Mouse (Mus musculus) brain, embryonic 14.5 days (tissue): ENCODE measurements around the gene Oxct1.

Experiments used
- CTCF ChIP-seq: fragments of 200-500 bp; IDR thresholded peaks from 2 replicates; pipeline ENCODE4 v1.5.1; 2012; ENCODE audit warnings: inconsistent platforms, mild to moderate bottlenecking, moderate library complexity, borderline replicate concordance; ENCODE audit not compliant: insufficient read depth, insufficient read length; ENCODE audit errors: extremely low read depth
- POLR2A ChIP-seq: fragments of 200-500 bp; IDR thresholded peaks from 2 replicates; pipeline ENCODE4 v1.6.1; 2012; ENCODE audit warnings: mild to moderate bottlenecking, inconsistent platforms, borderline replicate concordance; ENCODE audit not compliant: poor library complexity, insufficient read depth, insufficient read length, severe bottlenecking; ENCODE audit errors: extremely low read depth

DNA sequence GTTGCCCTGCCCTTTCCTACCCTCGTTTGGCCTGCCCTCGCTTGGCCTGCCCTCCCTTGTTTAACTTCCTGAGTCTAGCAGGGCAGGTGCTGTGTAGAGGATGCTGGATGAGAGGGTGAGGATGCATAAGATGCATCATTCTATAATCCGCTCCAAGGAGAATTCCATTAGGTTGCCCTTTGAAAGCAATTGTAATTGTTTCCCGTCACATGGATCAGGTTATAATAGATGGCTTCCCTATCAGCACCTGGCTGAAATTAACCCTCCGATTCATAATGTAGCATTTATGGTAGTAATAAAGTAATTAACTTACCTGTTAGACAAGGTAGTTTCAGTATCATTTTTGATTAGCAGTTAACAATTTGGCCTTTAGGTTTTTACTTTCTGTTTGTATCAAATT lies 119.2 kb downstream of the Oxct1 start:
- TF ChIP-seq CTCF (no peak), POLR2A (no peak)
